Mouse (Mus musculus): ENCODE measurements around the gene Gm11127. TPM values are rescaled to one million over a fixed set of nuclear protein-coding genes. Genes with fewer than 3 reads are reported as not detected.

Gene Gm11127
- total RNA-seq, 2 experiments from 2014 or later: 4.1 to 6.1 TPM

DNA sequence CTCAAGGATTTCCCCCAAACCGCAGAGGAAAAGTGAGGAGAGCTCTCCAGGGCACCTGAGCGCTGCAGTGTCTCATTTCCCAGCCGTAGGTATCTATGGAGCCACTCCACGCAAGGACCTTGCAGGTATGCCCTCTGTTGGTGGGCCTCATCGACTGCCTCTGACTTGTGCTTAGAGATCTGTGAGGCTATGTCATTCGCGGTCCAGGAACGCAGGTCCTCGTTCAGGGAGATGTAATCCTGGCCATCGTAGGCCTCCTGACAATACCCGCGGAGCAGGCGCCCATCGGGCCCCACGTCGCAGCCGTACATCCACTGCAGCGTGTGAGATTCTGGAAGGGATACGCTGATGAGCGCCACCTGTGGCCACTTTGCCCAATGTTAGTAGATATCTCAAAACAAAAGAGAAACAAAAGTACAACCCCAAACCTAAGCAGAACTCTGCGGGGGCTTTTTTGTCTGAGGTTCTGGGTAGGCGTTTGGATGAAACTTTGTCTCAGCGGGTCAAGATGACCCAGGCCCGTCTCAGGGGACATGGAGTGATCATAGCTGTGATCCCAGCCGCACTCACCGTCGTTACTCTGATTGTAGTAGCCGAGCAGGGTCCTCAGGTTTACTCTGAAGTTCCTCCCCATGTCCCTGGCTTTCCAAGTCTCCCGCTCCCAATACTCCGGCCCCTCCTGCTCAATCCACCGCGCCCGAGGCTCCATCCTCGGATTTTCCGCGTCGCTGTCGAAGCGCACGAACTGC lies 26.4 kb downstream of the Gm11127 start:
- peak; percentile 36 to 45 for DNase-seq

DNA sequence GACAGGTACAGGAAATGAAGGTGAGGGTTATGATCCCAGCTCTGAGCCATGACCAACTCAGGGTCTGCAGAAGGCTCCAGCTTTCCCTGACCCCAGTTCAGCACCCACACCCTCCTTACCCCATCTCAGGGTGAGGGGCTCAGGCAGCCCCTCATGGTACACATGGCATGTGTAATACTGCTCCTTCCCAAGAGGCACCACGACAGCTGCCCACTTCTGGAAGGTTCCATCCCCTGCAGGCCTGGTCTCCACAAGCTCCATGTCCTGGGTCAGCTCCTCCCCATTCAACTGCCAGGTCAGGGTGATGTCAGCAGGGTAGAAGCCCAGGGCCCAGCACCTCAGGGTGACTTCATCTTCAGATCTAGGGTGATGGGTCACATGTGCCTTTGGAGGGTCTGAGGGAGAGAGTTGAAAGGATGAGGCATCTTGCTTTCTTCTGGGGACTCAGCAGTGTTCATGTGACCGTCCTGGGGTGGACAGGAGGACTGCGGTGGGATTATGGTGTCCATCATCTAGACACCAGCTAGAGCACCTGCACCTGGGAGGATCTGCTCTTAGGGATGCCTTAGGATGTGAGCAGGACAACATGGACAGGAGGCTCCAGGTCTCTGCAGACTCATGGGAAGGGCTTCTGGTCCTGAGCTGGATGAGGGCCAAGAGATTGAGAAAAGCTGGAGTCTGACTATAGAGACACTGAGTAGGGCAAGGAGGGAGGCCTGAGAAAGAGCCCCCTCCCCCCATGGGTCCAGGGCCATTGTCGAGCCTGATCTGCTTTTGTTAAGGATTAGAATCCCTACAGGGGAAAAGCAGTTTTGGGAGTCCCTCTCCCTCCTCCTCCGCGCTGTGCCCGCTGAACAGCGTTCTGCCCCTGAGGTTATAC lies 27.2 kb downstream of the Gm11127 start:
- DNase-seq: peak in 1 of 2 experiments; percentile 22

DNA sequence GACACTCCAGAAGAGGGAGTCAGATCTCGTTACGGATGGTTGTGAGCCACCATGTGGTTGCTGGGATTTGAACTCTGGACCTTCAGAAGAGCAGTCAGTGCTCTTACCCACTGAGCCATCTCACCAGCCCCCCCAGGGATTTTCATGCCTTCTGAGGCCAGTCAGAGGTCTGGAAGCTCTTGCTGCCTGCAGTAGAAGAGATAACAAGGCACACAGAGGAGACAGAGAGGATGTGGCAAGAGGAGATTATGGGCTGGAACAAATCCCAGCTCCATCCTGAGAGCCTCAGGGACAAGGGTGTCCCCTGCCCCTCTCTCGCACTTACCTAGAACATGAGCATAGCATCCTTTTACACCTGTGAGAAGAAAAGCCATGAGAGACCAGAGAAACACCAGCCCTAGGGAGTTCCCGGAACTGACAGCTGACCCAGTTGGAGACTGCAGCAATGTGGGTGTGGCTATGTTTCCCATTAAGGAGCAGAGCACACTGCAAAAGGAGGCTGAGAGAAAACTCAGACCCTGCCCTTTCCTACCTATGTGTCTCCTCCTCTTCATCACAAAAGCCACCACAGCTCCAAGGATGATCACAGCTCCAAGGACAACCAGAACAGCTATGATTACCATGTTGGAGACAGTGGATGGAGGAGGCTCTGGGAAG lies 28.0 kb downstream of the Gm11127 start:
- peak in 1 of 2 experiments; percentile 20 for DNase-seq

DNA sequence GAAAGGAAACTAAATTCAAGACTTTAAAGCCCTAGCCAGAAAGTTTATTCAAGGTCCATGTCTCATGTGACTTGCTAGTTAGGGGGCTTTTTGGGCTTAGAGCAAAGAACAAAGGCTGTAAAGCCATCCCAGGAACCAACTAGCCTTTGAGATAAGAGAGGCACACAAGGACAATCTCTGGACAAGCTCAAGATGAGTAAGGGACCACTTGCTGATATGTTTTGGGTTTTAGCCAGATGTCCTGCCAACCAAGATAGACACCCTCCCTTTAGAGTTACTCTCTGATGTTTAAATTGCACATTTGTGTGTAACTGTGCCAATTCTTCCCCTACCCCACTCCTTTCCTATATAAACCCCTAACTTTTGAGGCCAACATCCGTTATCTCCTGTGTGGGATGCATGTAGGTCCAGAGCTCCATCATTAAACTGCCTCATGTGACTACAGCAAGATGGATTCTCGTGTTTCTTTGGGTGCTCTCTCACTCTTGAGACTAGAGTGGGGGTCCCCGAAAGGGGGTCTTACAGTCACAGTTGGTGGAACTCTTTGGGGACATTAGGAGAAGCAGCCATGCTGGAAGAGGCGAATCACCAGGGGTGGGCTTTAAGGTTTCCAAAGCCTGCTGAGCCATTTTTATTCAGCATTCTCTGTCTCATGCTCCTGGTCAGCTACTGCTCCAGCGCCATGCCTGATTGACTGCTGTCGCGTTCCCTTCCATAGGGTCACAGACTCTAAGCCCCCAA lies 29.1 kb downstream of the Gm11127 start:
- no peak for DNase-seq

DNA sequence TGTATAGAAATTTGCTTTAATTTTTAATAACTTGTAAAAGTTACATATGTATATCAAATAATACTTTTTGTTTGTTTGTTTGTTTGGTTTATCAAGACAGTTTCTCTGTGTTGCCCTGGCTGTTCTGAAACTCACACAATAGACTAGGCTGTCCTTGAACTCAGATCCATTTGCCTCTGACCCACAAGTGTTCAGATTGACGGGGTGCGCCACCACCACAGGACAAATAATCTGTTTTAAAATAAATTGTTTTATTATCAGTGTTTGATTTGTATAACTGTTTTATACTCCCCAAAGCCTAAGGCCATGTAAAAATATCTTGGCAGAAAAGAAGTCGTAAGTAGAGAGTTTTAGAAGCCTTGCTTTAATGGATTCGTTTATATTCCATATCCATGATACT lies 30.5 kb downstream of the Gm11127 start:
- DNase-seq: no peak

DNA sequence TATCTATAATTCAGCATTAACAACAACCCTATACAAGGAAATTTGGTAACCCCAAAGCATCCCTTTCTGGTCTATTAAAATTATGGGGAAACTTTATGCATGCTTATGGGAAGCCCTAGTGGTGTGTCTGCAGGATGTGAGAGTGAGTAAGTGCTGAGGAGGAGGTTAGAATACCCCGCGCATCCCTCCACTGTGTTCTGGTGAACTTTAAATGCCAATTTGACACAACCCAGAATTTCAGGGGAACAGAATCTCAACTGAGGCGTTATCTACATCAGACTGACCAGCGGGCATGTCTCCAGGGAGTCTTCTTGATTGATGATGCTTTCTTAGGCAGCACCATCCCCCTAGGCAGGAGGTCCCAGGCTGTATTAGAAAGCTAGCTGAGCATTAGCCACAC lies 32.3 kb downstream of the Gm11127 start:
- no peak for DNase-seq

DNA sequence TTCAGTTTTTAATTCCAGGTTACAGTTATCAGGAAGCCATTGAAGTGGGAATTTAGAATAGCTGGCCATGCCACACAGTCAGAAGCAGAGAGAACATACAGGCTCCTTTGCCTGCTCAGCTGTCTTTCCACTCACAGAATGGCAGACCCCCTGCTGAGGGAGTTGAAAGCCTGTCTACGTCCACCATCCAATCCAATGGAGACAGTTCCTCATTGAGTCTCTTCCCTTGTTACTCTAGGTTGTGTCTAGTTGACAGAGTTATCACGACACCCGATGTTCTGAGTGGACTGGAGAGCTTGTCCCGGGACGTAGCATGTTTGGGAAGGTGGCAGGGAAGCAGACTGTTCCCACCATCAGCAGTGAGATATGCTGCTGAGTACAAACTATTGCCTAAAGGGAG lies 33.0 kb downstream of the Gm11127 start:
- DNase-seq: no peak

DNA sequence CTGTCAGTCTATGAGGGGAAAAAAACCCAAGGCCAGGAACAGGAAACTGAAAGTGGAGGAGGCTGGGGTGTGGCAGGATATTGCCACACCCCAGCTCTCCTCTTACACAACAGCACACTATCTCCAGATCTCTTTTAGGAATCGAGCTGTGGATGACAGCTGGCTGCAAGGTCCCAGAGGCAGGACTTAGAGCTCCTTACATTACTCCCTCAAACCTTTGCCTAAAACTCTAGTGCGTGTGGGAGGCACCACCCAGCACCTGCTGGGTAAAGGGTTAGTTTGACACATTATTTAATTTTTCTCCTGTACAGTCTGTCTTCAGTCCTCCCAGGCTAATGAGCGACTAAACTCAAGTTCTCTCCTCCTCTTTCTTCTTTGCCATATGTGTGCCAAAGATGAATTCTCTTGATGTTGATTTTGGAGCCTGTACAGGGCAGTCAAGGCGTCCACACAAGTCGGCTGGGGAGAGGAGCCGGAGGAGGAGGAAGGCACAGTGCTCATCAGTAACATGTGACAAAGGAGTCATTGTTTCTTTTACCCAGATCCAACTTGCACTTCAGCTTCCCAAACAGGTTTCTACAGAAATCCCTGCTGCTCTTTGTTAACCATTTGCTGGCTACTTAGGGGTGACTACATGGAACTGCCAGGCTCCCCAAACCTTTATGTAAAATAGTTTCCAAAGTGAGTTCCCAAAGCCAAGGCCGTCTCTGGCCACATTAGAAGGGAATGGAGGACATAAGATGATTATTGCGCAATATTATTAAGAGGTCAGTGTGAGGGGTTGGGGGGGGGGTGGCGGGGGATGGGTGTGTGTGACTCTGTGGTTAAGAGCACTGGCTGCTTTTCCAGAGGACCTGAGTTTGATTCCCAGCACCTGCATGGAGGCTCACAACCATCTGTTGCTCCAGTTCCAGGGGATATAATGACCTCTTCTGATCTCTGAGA lies 34.2 kb downstream of the Gm11127 start:
- DNase-seq: peak; percentile 33 to 55

DNA sequence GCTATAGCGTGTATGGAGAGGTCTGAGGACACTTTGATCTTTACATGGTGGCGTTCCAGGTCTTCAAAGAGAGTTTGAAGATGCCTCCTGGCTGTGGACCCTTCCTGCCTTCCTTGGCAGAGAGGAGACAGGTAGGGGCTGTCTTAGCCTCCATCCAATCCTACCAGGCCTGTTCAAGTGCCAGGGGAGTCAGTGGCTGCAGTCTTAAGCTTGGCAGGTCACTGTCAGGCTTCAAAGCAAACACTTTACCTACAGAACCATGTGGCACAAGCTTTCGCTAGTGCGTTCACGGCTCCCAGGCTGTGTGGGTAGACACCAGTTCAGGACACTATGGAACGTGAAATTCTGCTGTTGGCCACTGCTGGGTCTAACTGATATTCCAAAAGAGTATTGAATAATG lies 35.2 kb downstream of the Gm11127 start:
- DNase-seq: no peak

DNA sequence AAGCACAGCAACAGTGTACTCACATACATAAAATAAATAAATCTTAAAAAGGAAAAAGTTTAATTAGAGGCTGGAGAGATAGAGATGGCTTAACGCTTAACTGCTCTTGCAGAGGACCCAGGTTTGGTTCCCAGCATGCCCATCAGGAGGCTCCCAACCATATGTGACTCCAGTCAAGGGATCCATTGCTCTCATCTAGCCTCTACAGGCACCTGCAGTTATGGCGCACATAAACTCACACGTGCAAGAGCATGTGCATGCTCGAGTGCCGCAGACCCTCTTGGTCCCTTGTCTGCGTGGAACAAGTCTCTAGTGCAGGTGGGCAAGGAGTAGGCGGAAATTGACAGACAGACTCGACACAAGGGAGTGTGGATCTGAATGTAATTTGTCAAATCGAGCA lies 36.1 kb downstream of the Gm11127 start:
- no peak for DNase-seq

DNA sequence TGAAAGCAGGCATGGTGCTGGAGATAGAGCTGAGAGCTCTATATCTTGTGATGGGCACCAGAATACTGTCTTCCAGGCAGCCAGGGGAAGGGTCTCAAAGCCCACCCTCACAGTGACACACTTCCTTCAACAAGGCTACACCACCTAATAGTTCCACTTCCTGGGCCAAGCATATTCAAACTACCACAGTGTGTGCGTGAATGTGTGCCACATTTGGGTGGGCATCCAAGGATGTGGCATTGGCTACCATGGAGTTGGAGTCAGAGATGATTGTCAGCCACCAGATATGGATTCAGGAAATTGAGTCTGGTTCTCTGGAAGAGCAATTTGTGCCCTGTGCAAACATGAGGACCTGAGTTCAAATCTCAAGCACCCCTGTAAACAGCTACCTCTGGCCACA lies 36.9 kb downstream of the Gm11127 start:
- no peak for DNase-seq

DNA sequence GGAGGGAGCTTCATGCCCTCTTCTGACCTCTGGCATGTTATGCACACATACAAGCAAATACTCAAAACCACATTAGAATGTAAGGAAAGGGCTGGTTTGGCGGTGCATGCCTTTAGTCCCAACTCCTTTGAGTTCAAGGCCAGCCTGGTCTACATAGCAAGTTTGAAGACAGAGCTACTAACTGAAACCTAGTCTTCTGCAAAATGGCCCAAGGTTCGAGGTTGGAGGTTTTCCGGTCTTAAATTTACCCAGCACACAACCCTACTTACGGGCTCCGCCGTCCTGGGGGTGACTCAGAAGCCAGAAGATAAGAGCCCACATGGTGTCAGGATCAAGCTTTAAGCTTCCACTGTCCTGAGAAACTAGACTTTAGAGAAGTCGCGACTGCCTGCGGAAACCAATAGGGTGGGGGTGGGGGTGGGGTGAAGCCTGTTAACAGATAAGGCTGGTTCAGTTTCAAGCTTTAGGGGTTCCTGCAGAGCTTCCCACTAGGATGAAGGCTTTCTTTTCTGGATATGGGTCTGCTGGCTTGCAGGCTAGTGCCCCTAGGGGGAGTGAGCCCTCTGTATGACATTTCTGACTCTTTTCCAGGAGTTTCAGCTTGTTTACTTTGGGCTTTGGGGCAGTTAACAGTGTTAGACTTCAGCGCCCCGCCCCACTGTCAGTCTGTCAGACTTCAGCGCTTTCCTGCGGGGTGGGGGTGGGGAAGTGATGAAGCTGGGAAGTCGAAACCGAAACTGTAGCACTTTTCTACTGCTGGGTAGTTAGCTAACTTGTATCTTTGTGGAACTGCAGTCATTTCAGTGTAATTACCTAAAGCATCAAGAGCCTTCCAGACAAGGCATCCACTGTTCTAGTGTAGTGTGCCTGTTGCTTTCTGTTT lies 37.7 kb downstream of the Gm11127 start, which contains the start of gene H2-T24:
H2-T24 (minus strand) TSS at position 370 of the 883 bp plus-strand sequence.
- peak; percentile 65 to 85 for DNase-seq

DNA sequence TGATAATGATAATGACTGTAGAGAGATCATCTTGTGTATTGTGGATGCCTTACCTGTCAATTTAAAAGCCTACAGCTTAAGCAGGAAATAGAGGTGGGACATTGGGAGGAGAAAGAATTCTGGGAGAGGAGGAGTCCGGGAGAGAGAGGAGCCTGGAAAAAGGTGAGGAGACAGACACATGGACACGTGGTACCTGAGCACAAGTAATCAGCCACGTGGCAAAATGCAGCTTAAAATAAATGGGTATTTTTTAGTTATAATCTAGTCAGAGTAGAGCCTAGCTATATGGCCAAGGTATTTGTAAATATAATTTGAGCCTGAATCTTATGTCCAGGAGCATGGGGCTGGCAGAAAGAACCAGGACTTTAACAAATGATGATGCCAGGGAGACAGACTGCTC lies 38.7 kb downstream of the Gm11127 start:
- DNase-seq: no peak

DNA sequence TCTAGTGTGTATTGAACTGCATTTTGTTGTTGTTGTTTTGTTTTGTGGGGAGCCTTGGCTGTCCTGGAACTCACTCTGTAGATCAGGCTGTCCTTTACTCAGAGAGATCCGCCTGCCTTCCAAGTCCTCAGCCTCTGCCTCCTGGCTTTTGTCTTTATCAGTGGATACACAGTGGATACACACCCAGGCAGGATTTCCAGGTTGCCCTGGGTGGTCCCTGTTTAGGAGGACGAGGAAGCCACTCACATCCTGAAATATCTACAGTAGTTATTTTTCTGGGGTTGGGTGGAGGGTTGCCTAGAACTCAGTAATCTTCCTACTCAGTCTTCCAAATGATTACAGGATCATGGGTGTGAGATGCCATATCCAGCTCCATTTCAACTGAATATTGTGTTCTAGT lies 39.2 kb downstream of the Gm11127 start:
- peak; percentile 34 to 51 for DNase-seq

DNA sequence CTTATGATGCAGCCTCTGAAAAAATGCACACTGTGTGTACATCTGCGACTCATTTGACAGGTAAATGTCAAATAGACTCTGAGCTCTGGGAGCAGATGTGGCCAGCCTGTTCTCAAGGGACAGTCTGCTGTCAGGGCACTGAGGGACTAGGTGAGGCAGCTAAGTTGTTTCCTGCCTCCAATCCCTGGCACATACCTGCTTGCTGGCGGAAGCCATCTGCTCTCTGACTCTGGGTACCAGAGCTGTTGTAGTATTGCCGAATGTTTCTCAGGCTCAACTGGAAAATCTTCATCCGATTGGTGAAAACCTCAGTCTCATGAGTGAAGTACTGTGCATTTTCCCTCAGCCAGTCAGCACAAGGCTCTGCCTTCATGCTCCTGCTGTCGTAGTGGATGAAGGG lies 41.1 kb downstream of the Gm11127 start:
- DNase-seq: no peak

DNA sequence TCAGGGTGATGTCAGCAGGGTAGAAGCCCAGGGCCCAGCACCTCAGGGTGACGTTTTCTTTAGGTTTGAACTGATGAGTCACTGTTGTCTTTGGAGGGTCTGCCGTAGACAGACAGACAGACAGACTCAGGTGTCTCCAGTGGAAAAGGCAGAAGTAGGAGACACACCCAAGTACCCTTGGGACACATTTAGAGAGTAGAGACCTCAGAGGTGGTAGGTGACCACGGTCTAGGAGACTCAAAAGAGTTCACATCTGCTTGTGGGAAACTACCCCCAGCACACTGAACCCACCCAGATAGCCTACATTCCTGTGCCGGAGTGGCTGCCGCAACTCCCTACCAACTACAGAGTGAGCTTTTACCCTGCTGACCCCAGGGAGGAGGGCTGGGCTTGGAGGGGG lies 43.2 kb downstream of the Gm11127 start:
- no peak for DNase-seq
